Mouse (Mus musculus) common myeloid progenitor, adult 5-6 weeks (primary cell): Measurements from ENCODE around the gene Zfp282. TPM values are rescaled to one million over a fixed set of nuclear protein-coding genes. Genes with fewer than 3 reads are reported as not detected.

Source experiments
- ATAC-seq: replicated peaks from 2 replicates; pipeline ENCODE4 v1.8.0; 2016; ENCODE audit warnings: low read depth, mild to moderate bottlenecking, moderate TSS enrichment, inconsistent platforms; ENCODE audit not compliant: poor library complexity, severe bottlenecking
- total RNA-seq: library from RNA; stranded (forward); fragments of 200-1000, 187-1606 nt; gene quantifications from 2 replicates; pipeline ENCODE4 v1.2.3, GENCODE M21; 2017

Gene Zfp282
- total RNA-seq, 1 experiment from 2014 or later, result 15.1 TPM

GRCm38 (mm10) chr6:47957816-47958215, 80.8 kb downstream of the Zfp282 start:
- no peak for ATAC-seq

Other genes with a start within 250 kb of the Zfp282 start
- gene Pdia4, start 63.8 kb upstream of the Zfp282 start, total RNA-seq, result 206 and 214 TPM in 2 replicates
- gene Zfp786, start 46.3 kb upstream of the Zfp282 start, total RNA-seq, result 2.2 and 3.2 TPM in 2 replicates
- gene Zfp398, start 41.5 kb upstream of the Zfp282 start, total RNA-seq, result 21.2 and 21.8 TPM in 2 replicates
- gene Zfp212, start 43.3 kb downstream of the Zfp282 start, total RNA-seq, result 9.0 and 10.3 TPM in 2 replicates
- 7.9 and 10.3 TPM in 2 replicates for gene Zfp956, start 76.2 kb downstream of the Zfp282 start, total RNA-seq
- 26.1 and 30.6 TPM in 2 replicates for gene Zfp777, start 171.7 kb downstream of the Zfp282 start, total RNA-seq
- 24.3 and 30.5 TPM in 2 replicates for gene Zfp746, start 209.4 kb downstream of the Zfp282 start, total RNA-seq